Mouse (Mus musculus): ENCODE results near the gene Fam133b.
A peak's percentile ranks its signal among the peaks of the same experiment; 100 is the strongest.
"Not testable (repeated sequence)": the region's sequence is repeated elsewhere in the genome, so short reads cannot be mapped to it uniquely, and the experiment has no call there.

Gene Fam133b

DNA sequence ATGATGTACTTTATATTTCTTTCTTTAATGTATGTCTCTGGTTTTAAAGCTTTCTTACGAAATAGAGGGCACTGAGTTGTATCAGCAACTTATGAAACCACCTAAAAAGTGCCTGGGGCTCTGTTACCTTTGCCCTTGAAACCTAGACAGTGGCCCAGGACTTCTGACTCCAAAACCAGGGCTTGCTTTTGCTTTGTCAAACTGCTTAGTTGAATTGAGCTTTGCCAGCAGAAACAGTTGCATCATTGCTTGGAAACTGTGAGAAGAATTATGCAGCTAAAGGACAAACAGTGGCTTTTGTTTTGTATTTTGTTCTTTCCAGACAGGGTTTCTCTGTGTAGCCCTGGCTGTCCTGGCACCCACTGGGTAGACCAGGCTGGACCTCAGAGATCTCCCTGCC is 56.7 kb downstream of the Fam133b start:
- DNase-seq (ENCODE audit: low spot score), result peak; percentile 94

DNA sequence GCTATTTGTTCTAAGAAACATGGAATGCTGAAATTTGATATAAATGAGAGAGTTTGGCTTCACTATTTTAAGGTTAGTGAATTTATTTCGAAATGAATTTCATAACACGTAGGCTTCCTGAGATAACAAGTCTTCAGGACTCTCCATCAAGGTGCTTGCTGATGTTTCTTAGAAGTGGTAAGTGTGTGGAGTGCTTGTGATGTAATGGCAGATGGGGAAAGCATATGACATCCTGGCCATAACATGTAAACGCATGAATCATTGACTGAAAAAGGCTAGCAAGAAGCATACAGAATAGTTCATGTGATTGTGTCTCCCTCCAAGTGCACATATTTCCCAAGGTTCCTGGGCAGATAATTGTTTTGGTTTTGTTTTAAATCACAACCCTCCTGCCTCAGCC is 57.2 kb downstream of the Fam133b start:
- no peak for DNase-seq (ENCODE audit: low spot score)

DNA sequence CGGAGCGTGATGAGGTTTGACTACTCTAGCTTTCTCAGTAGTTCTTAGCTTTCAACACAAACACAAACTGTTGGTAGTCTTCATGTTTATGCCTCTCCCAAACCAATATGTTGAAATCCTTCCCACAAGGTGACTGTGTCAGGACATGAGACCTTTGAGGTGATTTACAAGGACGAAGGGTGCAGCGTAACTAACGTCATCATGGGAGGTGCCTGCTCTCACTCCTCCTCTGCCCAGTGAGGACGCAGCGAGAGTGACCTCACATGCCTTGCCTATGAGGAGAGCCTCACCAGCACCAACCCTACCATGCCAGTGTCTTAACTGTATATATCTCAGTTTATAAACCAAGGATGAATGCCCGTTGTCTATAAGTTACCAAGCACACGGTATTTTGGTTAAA is 63.5 kb downstream of the Fam133b start:
- DNase-seq (ENCODE audit: low spot score), result no peak

DNA sequence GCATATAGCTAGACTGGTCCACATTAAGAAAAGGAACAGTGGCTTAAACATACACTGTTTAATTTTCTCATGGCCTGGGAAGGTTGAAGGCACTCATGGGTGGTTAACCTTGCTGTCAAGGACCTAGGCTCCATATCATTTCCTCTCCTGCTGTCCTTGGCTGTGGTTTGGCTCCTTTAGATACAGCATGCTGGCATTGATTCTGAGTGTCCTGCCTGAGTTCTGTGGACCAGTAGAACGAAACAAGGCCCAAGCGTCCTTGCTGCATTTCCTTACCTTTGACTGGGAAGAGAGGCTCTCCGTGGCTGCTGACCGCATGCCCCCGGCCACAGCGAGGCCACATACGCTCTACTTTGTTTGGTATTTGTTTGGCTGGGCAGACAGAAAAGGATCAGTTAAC is 65.6 kb downstream of the Fam133b start:
- DNase-seq (ENCODE audit: low spot score), result no peak

DNA sequence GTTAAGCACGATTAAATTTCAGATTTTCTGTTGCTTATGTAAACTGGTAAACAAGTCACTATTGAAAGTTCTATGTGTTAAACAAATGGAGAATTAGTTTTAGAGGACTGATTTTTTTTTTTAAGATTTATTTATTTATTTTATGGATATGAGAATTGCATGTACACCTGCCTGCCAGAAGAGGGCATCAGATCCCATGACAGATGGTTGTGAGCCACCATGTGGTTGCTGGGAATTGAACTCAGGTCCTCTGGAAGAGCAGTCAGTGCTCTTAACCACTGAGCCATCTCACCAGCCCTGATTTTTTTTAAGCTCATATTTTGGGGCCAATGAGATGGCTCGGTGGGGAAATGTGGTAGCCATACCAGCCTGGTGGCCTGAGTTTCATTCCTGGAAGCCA is 68.2 kb downstream of the Fam133b start:
- DNase-seq (ENCODE audit: low spot score), result not testable (repeated sequence)
